Mouse (Mus musculus) stomach, postnatal 0 days (tissue): Measurements from ENCODE around the gene Prima1. TPM values are rescaled to one million over a fixed set of nuclear protein-coding genes. Genes with fewer than 3 reads are reported as not detected.

ENCODE experiments used
- ATAC-seq: fragments of 200-750 bp; cut with Nextera tagmentation; 2 replicates; pipeline ENCODE4 v1.8.0; 2017; ENCODE audit not compliant: low FRiP score, low TSS enrichment
- DNase-seq: peaks from one replicate; pipeline ENCODE4 v3.0.0-alpha.2; 2016; ENCODE audit warnings: low spot score
- H3K27ac ChIP-seq: fragments of 300-500 bp; sonication (generic); replicated peaks from 2 replicates; pipeline ENCODE4 v1.5.1; 2014; ENCODE audit warnings: mild to moderate bottlenecking, control low read depth
- H3K27me3 ChIP-seq: fragments of 300-500 bp; sonication (generic); 2 replicates; pipeline ENCODE4 v1.6.1; 2014; ENCODE audit warnings: low read length; ENCODE audit not compliant: control insufficient read depth, insufficient read depth
- H3K36me3 ChIP-seq: fragments of 300-500 bp; sonication (generic); 2 replicates; pipeline ENCODE4 v1.6.1; 2014; ENCODE audit warnings: low read length, mixed read lengths; ENCODE audit not compliant: control insufficient read depth, insufficient read depth
- H3K4me1 ChIP-seq: fragments of 300-500 bp; sonication (generic); replicated peaks from 2 replicates; pipeline ENCODE4 v1.6.1; 2014; ENCODE audit warnings: antibody characterized with exemption; ENCODE audit not compliant: control insufficient read depth, insufficient read depth
- H3K4me2 ChIP-seq: fragments of 300-500 bp; sonication (generic); replicated peaks from 2 replicates; pipeline ENCODE4 v1.6.1; 2014; ENCODE audit warnings: low read depth, mild to moderate bottlenecking, control low read depth, moderate library complexity
- H3K4me3 ChIP-seq: fragments of 300-500 bp; sonication (generic); 2 replicates; pipeline ENCODE4 v1.5.1; 2014; ENCODE audit warnings: low read depth, low read length, control low read depth
- H3K9ac ChIP-seq: fragments of 300-500 bp; sonication (generic); 2 replicates; pipeline ENCODE4 v1.6.1; 2014; ENCODE audit warnings: mild to moderate bottlenecking, low read length, control low read depth, mixed read lengths
- H3K9me3 ChIP-seq: fragments of 300-500 bp; sonication (generic); 2 replicates; pipeline ENCODE4 v1.6.1; 2016; ENCODE audit warnings: low read length; ENCODE audit not compliant: control insufficient read depth
- CTCF ChIP-seq: IDR thresholded peaks from 2 replicates; pipeline ENCODE4 v1.5.1; 2016; ENCODE audit warnings: antibody characterized with exemption, low read depth, mild to moderate bottlenecking, moderate library complexity
- EP300 ChIP-seq: optimal IDR thresholded peaks from 2 replicates; pipeline ENCODE3; 2016; ENCODE audit warnings: antibody characterized with exemption
- WGBS: fragments of 180-500 bp; shearing (Covaris S2); extraction: QIAGEN DNeasy Blood & Tissue Kit; methylation state at CpG from one replicate; pipeline ENCODE4 v1.1.7; 2014; 5-methylcytosine and 5-hydroxymethylcytosine counted together
- polyA plus RNA-seq: library from polyadenylated mRNA; unstranded; fragments of >200 nt; fragmentation: Nextera tagmentation; extraction: Ambion mirVana; gene quantifications from 2 replicates; pipeline ENCODE4 v1.2.1, GENCODE M21; 2015

Gene Prima1
- polyA plus RNA-seq, 1 experiment from 2014 or later = 1.5 TPM

GRCm38 (mm10) chr12:103238924-103239460, 3.0 kb downstream of the Prima1 start:
- no peak for DNase-seq
- Histone ChIP-seq H3K36me3 (no peaks in the 10 kb centered on the region), H3K9ac (no peak overlapping the region), H3K4me2 (no peak overlapping the region), H3K9me3 (no peaks in the 10 kb centered on the region), H3K27me3 (no peaks in the 10 kb centered on the region), H3K27ac (no peak overlapping the region), H3K4me1 (no peaks in the 10 kb centered on the region; the same call in 1 of the 2 replicates), H3K4me3 (no peak overlapping the region)
- TF ChIP-seq EP300 (no peak), CTCF (no peak)
- 56% methylated on average over 7 of the region's 7 CpGs for WGBS
- ATAC-seq = no peak

GRCm38 (mm10) chr12:103235856-103236255, 6.1 kb downstream of the Prima1 start:
- TF ChIP-seq CTCF (no peak), EP300 (no peak)
- Histone ChIP-seq H3K27me3 (no peaks in the 10 kb centered on the region), H3K4me2 (no peak overlapping the region), H3K4me3 (no peak overlapping the region), H3K4me1 (no peaks in the 10 kb centered on the region), H3K9ac (no peak overlapping the region), H3K27ac (no peak overlapping the region), H3K9me3 (no peaks in the 10 kb centered on the region), H3K36me3 (no peaks in the 10 kb centered on the region)
- WGBS = 54% methylated on average over 2 of the region's 2 CpGs
- no peak for ATAC-seq
- no peak for DNase-seq

GRCm38 (mm10) chr12:103235251-103235650, 6.7 kb downstream of the Prima1 start:
- ATAC-seq = no peak
- Histone ChIP-seq H3K36me3 (no peaks in the 10 kb centered on the region), H3K4me1 (no peaks in the 10 kb centered on the region), H3K4me3 (no peak overlapping the region), H3K4me2 (no peak overlapping the region), H3K27ac (no peak overlapping the region), H3K9me3 (no peaks in the 10 kb centered on the region), H3K27me3 (no peaks in the 10 kb centered on the region), H3K9ac (no peak overlapping the region)
- DNase-seq = no peak
- TF ChIP-seq CTCF = no peak
- no peak for TF ChIP-seq EP300
- 67% methylated on average over 10 of the region's 10 CpGs for WGBS

DNA sequence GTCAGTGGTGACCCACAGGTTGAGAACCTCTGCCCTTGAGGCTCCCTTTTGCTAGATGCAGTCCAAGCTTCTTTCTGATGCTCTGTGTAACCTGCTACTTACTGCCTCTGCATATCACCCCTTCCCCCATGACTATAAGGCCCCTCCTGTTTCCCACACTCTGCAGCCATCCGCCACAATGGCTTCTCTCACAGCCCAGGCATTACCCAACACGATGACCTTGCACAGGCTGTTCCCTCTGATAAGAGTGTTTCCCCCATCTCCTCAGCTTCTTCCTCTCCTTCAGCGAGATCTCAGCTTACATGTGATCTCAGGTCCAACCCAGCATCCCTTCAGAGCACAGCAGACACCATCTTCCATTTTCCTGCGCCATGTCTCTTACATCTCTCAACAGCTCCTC, 12.9 kb downstream of the Prima1 start:
- TF ChIP-seq CTCF (no peak), EP300 (no peak)
- no peak overlapping the region for H3K4me3 ChIP-seq
- H3K4me1 ChIP-seq = no peaks in the 10 kb centered on the region
- H3K27ac ChIP-seq = no peak overlapping the region
- no peak for ATAC-seq
- no peaks in the 10 kb centered on the region for H3K9me3 ChIP-seq
- 78% methylated on average over 4 of the region's 4 CpGs for WGBS
- no peak for DNase-seq
- H3K9ac ChIP-seq = no peak overlapping the region
- H3K27me3 ChIP-seq = no peaks in the 10 kb centered on the region
- H3K36me3 ChIP-seq = no peaks in the 10 kb centered on the region
- H3K4me2 ChIP-seq = no peak overlapping the region

DNA sequence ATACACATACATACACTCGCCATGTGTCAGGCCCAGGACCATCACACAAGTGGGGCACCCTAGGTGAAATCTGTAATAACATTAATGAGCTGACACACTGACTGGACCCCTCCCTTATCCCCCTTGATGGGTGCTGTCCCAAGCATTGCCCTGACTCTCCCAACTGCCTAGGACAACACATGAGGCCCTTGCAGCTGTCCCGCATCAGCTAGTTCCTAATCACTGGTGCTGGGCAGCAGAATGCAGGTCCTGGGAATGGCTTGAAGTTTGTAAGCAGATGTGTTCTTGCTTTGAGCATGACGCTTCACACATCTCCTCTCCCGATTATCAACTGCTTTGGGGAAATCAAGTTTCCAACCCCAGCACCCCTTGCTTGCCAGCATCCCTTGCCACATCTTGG, 15.8 kb downstream of the Prima1 start:
- no peaks in the 10 kb centered on the region for H3K27me3 ChIP-seq
- ATAC-seq (no peak), DNase-seq (no peak)
- no peak overlapping the region for H3K9ac ChIP-seq
- H3K27ac ChIP-seq = no peak overlapping the region
- no peaks in the 10 kb centered on the region for H3K36me3 ChIP-seq
- no peak for TF ChIP-seq EP300
- TF ChIP-seq CTCF = no peak
- no peaks in the 10 kb centered on the region for H3K4me1 ChIP-seq
- WGBS = 82% methylated on average over 4 of the region's 4 CpGs
- no peaks in the 10 kb centered on the region for H3K9me3 ChIP-seq
- no peak overlapping the region for H3K4me2 ChIP-seq
- H3K4me3 ChIP-seq = no peak overlapping the region

- Histone ChIP-seq H3K4me2 (no peak overlapping the region), H3K27ac (no peak overlapping the region), H3K4me3 (no peak overlapping the region), H3K9ac (no peak overlapping the region), H3K9me3 (no peaks in the 10 kb centered on the region), H3K4me1 (no peaks in the 10 kb centered on the region), H3K27me3 (no peaks in the 10 kb centered on the region), H3K36me3 (no peaks in the 10 kb centered on the region)
- no peak for TF ChIP-seq EP300
- no peak for TF ChIP-seq CTCF
- DNase-seq (no peak), ATAC-seq (no peak)
- WGBS = 76% methylated on average over 9 of the region's 9 CpGs
Observed at GRCm38 (mm10) chr12:103223671-103224070, 18.3 kb downstream of the Prima1 start.
